Mouse (Mus musculus): ENCODE measurements around the gene Ensa. TPM values are rescaled to one million over a fixed set of nuclear protein-coding genes. Genes with fewer than 3 reads are reported as not detected.
"Not testable (repeated sequence)": the region's sequence is repeated elsewhere in the genome, so short reads cannot be mapped to it uniquely, and the experiment has no call there.

The Ensa gene
- total and polyA plus RNA-seq, 2 experiments: 5.0 to 23.5 TPM

- no peak for TF ChIP-seq POLR2A (IDR thresholded peaks at IDR 0.05; ENCODE audit: extremely low read depth, insufficient read depth, low read length)
- no peak for TF ChIP-seq CTCF (IDR thresholded peaks at IDR 0.05; ENCODE audit: low read depth, low read length)
- DNase-seq (ENCODE audit: extremely low read depth, low read depth, low spot score): no peak
- no peaks in the 10 kb centered on the region for H3K79me2 ChIP-seq (ENCODE audit: control insufficient read depth, insufficient read depth, low read length)
- H3K4me3 ChIP-seq (ENCODE audit: insufficient read depth, low read depth, low read length): no peak overlapping the region
- no peaks in the 10 kb centered on the region for H3K27me3 ChIP-seq (ENCODE audit: control insufficient read depth, insufficient read depth, low read length)
- H3K4me1 ChIP-seq (ENCODE audit: control insufficient read depth, insufficient read depth, low read length): peaks cover 4% of the 10 kb centered on the region
- WGBS: 83% methylated on average over 7 of the region's 7 CpGs
- no peak overlapping the region for H3K9ac ChIP-seq (ENCODE audit: low read depth, low read length)
- no peaks in the 10 kb centered on the region for H3K36me3 ChIP-seq (ENCODE audit: control insufficient read depth, insufficient read depth, low read length)
- H3K27ac ChIP-seq (replicated peaks; ENCODE audit: insufficient read depth, low read depth, low read length): no peak overlapping the region
Measured at GRCm38 (mm10) chr3:95652204-95652811, 27.5 kb downstream of the Ensa start.

DNA sequence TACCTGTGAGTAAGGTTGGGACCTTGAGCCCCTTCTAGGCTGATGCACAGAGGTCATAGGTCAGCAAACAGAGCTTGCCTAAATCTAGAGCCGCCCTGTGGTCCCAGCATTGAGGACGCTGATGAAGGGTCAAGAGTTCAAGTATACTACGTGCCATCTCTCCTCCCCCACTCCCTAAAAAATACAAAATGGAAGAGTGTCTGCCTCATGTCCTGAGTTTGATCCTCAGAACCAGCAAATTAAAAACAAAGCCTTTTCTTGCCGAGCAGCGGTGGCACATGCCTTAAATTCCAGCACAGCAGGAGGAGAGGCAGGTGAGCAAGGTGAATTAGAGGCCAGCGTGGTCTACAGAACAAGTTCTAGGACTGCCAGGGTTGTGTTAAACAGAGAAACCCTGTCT, 28.1 kb downstream of the Ensa start:
- Histone ChIP-seq H3K4me3 (ENCODE audit: insufficient read depth, low read depth, low read length) (no peak overlapping the region), H3K27me3 (ENCODE audit: control insufficient read depth, insufficient read depth, low read length) (no peaks in the 10 kb centered on the region), H3K36me3 (ENCODE audit: control insufficient read depth, insufficient read depth, low read length) (no peaks in the 10 kb centered on the region), H3K79me2 (ENCODE audit: control insufficient read depth, insufficient read depth, low read length) (no peaks in the 10 kb centered on the region; the same call in 1 of the 2 replicates), H3K4me1 (ENCODE audit: control insufficient read depth, insufficient read depth, low read length) (peaks cover 8% of the 10 kb centered on the region), H3K9ac (ENCODE audit: low read depth, low read length) (no peak overlapping the region), H3K27ac (replicated peaks; ENCODE audit: insufficient read depth, low read depth, low read length) (0 out of 2 replicates have a peak overlapping the region, but pooled peaks have one; percentile 0)
- DNase-seq (ENCODE audit: extremely low read depth, low read depth, low spot score): no peak
- TF ChIP-seq CTCF (IDR thresholded peaks at IDR 0.05; ENCODE audit: low read depth, low read length) (no peak), POLR2A (IDR thresholded peaks at IDR 0.05; ENCODE audit: extremely low read depth, insufficient read depth, low read length) (no peak)
- WGBS: 59% methylated on average over 6 of the region's 6 CpGs

DNA sequence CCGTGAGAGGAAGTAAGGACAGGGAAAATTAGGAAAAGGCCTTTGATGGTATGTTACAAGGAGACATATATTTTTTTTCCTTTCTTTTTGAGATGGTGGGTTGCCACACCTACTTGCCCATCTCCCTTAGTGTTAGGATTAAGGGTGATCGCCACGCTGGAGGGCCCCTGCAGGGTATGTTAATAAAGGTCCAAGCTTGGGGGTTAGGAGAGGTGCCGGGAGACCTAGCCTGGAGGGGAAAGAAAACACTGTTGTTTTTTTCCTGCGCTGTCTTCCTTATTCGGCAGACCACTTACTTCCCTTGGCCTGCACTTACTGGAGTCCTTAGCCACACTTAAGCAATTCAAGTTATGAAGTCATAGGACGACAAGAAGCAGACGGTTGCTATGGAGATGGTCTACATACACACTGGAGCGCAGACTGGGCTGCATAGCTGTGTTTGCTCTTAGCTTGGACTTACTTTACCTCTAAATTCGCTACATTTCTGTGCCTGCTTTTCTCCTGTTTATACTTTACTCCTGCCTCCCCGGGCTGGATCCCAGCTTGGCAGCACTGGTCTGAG, 28.8 kb downstream of the Ensa start:
- Histone ChIP-seq H3K4me1 (ENCODE audit: control insufficient read depth, insufficient read depth, low read length) (peaks cover 8% of the 10 kb centered on the region), H3K27me3 (ENCODE audit: control insufficient read depth, insufficient read depth, low read length) (no peaks in the 10 kb centered on the region), H3K4me3 (ENCODE audit: insufficient read depth, low read depth, low read length) (no peak overlapping the region), H3K27ac (replicated peaks; ENCODE audit: insufficient read depth, low read depth, low read length) (0 out of 2 replicates have a peak overlapping the region, but pooled peaks have one; percentile 27), H3K36me3 (ENCODE audit: control insufficient read depth, insufficient read depth, low read length) (no peaks in the 10 kb centered on the region), H3K9ac (ENCODE audit: low read depth, low read length) (no peak overlapping the region), H3K79me2 (ENCODE audit: control insufficient read depth, insufficient read depth, low read length) (no peaks in the 10 kb centered on the region; the same call in 1 of the 2 replicates)
- no peak for DNase-seq (ENCODE audit: extremely low read depth, low read depth, low spot score)
- WGBS: 66% methylated on average over 11 of the region's 11 CpGs
- TF ChIP-seq POLR2A (IDR thresholded peaks at IDR 0.05; ENCODE audit: extremely low read depth, insufficient read depth, low read length) (no peak), CTCF (IDR thresholded peaks at IDR 0.05; ENCODE audit: low read depth, low read length) (no peak)

GRCm38 (mm10) chr3:95654371-95654770, 29.6 kb downstream of the Ensa start:
- not testable (repeated sequence) for H3K36me3 ChIP-seq (ENCODE audit: control insufficient read depth, insufficient read depth, low read length); H3K79me2 ChIP-seq (ENCODE audit: control insufficient read depth, insufficient read depth, low read length); H3K4me3 ChIP-seq (ENCODE audit: insufficient read depth, low read depth, low read length); DNase-seq (ENCODE audit: extremely low read depth, low read depth, low spot score); H3K4me1 ChIP-seq (ENCODE audit: control insufficient read depth, insufficient read depth, low read length); H3K27me3 ChIP-seq (ENCODE audit: control insufficient read depth, insufficient read depth, low read length); H3K27ac ChIP-seq (replicated peaks; ENCODE audit: insufficient read depth, low read depth, low read length); H3K9ac ChIP-seq (ENCODE audit: low read depth, low read length)
- 80% methylated on average over 3 of the region's 3 CpGs for WGBS

GRCm38 (mm10) chr3:95655437-95655836, 30.6 kb downstream of the Ensa start:
- Histone ChIP-seq H3K9ac (ENCODE audit: low read depth, low read length) (no peak overlapping the region), H3K36me3 (ENCODE audit: control insufficient read depth, insufficient read depth, low read length) (peaks cover 6% of the 10 kb centered on the region), H3K27me3 (ENCODE audit: control insufficient read depth, insufficient read depth, low read length) (no peaks in the 10 kb centered on the region), H3K79me2 (ENCODE audit: control insufficient read depth, insufficient read depth, low read length) (peaks cover 15% of the 10 kb centered on the region), H3K27ac (replicated peaks; ENCODE audit: insufficient read depth, low read depth, low read length) (peak overlapping the region; percentile 28; the same call in 1 of the 2 replicates), H3K4me1 (ENCODE audit: control insufficient read depth, insufficient read depth, low read length) (peaks cover 8% of the 10 kb centered on the region), H3K4me3 (ENCODE audit: insufficient read depth, low read depth, low read length) (no peak overlapping the region)
- TF ChIP-seq POLR2A (IDR thresholded peaks at IDR 0.05; ENCODE audit: extremely low read depth, insufficient read depth, low read length): no peak
- no peak for TF ChIP-seq CTCF (IDR thresholded peaks at IDR 0.05; ENCODE audit: low read depth, low read length)
- 63% methylated on average over 5 of the region's 5 CpGs for WGBS
- peak; percentile 55 for DNase-seq (ENCODE audit: extremely low read depth, low read depth, low spot score)

DNA sequence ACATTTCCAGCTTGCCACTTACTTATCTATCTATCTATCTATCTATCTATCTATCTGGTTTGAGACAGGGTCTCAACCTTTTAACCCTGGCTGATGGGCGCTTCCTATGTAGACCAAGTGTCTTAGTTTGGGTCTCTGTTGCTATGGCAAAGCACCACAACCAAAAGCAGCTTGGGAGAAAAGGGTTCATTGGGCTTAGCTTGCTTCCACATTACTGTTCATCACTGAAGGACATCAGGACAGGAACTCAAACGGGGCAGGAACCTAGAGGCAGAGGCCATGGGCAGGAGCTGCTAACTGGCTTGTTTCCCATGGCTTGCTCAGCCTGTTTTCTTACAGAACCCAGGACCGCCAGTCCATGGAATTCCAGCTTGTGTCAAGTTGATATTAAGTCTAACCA, 32.3 kb downstream of the Ensa start:
- Histone ChIP-seq H3K79me2 (ENCODE audit: control insufficient read depth, insufficient read depth, low read length) (peaks cover 22% of the 10 kb centered on the region), H3K9ac (ENCODE audit: low read depth, low read length) (no peak overlapping the region), H3K27me3 (ENCODE audit: control insufficient read depth, insufficient read depth, low read length) (no peaks in the 10 kb centered on the region), H3K27ac (replicated peaks; ENCODE audit: insufficient read depth, low read depth, low read length) (no peak overlapping the region), H3K4me1 (ENCODE audit: control insufficient read depth, insufficient read depth, low read length) (peaks cover 14% of the 10 kb centered on the region), H3K36me3 (ENCODE audit: control insufficient read depth, insufficient read depth, low read length) (peaks cover 15% of the 10 kb centered on the region), H3K4me3 (ENCODE audit: insufficient read depth, low read depth, low read length) (no peak overlapping the region)
- no peak for TF ChIP-seq POLR2A (IDR thresholded peaks at IDR 0.05; ENCODE audit: extremely low read depth, insufficient read depth, low read length)
- TF ChIP-seq CTCF (IDR thresholded peaks at IDR 0.05; ENCODE audit: low read depth, low read length): no peak
- 84% methylated on average over 3 of the region's 3 CpGs for WGBS
- no peak for DNase-seq (ENCODE audit: extremely low read depth, low read depth, low spot score)

Measured in liver, adult 2 months (tissue).